In the genomic region with DNA sequence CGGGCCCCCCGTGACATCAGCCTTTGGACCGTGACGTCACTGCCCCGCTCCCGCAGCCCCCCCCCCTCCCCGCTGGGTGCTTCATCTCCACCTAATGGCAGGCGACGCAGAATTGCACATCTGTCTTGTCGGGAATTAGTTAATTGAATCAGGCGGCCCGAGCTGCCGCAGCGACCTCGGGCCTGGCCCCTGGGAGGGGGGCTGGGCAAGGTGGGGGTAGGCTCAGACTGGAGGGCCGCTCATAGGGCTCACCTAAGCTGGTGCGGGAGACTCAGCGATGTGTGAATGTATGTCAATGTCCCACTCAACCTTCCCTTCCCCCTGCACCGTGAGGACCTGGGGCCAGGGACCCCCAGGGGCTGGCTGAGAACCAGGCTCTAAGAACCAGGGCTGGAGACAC, we compare ENCODE assay signal across 16 mouse cellular contexts. TPM values are rescaled to one million over a fixed set of nuclear protein-coding genes. Genes with fewer than 3 reads are reported as not detected.
DNase-seq lines count a peak whose midpoint lies in the region; ATAC-seq and TF ChIP-seq lines count a peak whose summit lies in the region.
"Had no signal": no experiment of that assay in that cellular context is flagged by ENCODE, and none has a peak within 500 bp of the region (broad histone marks: within the 10 kb centered on the region; RNA-seq: fewer than 3 reads in every experiment).

No protein-coding gene starts in this region.

- no peaks in the 10 kb centered on the region for H3K36me3 ChIP-seq in heart, embryonic 11.5 days (ENCODE audit: control insufficient read depth, insufficient read depth, low read length)
- H3K36me3 ChIP-seq in hindbrain, embryonic 11.5 days (ENCODE audit: control insufficient read depth, insufficient read depth, low read length), result no peaks in the 10 kb centered on the region
- no peaks in the 10 kb centered on the region for H3K36me3 ChIP-seq in midbrain, embryonic 13.5 days

- peak overlapping the region; percentile 32 for H3K4me2 ChIP-seq in heart, embryonic 11.5 days
- no peak overlapping the region for H3K4me2 ChIP-seq in hindbrain, embryonic 11.5 days (replicated peaks; ENCODE audit: low read depth, low read length)
- peak overlapping the region; percentile 19 for H3K4me2 ChIP-seq in midbrain, embryonic 13.5 days (replicated peaks)

- no peak overlapping the region for H3K4me3 ChIP-seq in heart, embryonic 11.5 days (ENCODE audit: low read depth, low read length)
- no peak overlapping the region for H3K4me3 ChIP-seq in hindbrain, embryonic 11.5 days (ENCODE audit: low read depth, low read length)
- no peak overlapping the region for H3K4me3 ChIP-seq in midbrain, embryonic 13.5 days (replicated peaks)
- no peak overlapping the region for H3K4me3 ChIP-seq in layer of hippocampus, adult 2 months
- H3K4me3 ChIP-seq: left cerebral cortex, adult 2 months had no signal

- H3K9ac ChIP-seq in heart, embryonic 11.5 days (ENCODE audit: low read depth, low read length), result no peak overlapping the region
- no peak overlapping the region for H3K9ac ChIP-seq in hindbrain, embryonic 11.5 days (ENCODE audit: low read depth, low read length)
- H3K9ac ChIP-seq in midbrain, embryonic 13.5 days (replicated peaks), result no peak overlapping the region

- no peaks in the 10 kb centered on the region for H3K9me3 ChIP-seq in heart, embryonic 11.5 days (replicated peaks; ENCODE audit: control insufficient read depth, low read length)
- H3K9me3 ChIP-seq in hindbrain, embryonic 11.5 days (ENCODE audit: control insufficient read depth, low read length), result no peaks in the 10 kb centered on the region
- H3K9me3 ChIP-seq in midbrain, embryonic 13.5 days, result no peaks in the 10 kb centered on the region

- H3K27me3 ChIP-seq in heart, embryonic 11.5 days (ENCODE audit: control insufficient read depth, insufficient read depth, low read length), result peaks cover 81% of the 10 kb centered on the region
- no peaks in the 10 kb centered on the region; the same call in 1 of the 2 replicates for H3K27me3 ChIP-seq in hindbrain, embryonic 11.5 days (ENCODE audit: control insufficient read depth, insufficient read depth, low read length)
- H3K27me3 ChIP-seq in midbrain, embryonic 13.5 days, result peaks cover 14% of the 10 kb centered on the region; the same call in 1 of the 2 replicates

- no peak for DNase-seq in heart, postnatal 14 days
- peak; percentile 65 for DNase-seq in MN1 (ENCODE audit: low spot score)
- DNase-seq in hindbrain, embryonic 11.5 days (ENCODE audit: low spot score), result peak; percentile 49
- no peak for DNase-seq in cerebellum, adult 11 months
- no peak for DNase-seq in c-Kit-positive CD71-positive TER-119-positive erythroid progenitor cells, embryonic 14.5 days (ENCODE audit: low spot score)
- no peak for DNase-seq in layer of hippocampus, adult 2 months (ENCODE audit: low spot score in 2 of 2)
- DNase-seq: adrenal gland, postnatal 14 days; cerebellum, adult 8-10 months; gastrocnemius, postnatal 25 days; right cerebral cortex, adult 18-20 months had no signal

- intact Hi-C loops in heart, postnatal 14 days (cut with DNase I), result loop anchor here (5.0 kb wide), 1 partner anchor 122 kb away; no protein-coding TSS in a partner anchor

- H3K27ac ChIP-seq in heart, embryonic 11.5 days (ENCODE audit: low read depth, low read length), result no peak overlapping the region
- H3K27ac ChIP-seq in hindbrain, embryonic 11.5 days (ENCODE audit: low read depth, low read length), result peak overlapping the region; percentile 66; the same call in 1 of the 2 replicates
- no peak overlapping the region for H3K27ac ChIP-seq in midbrain, embryonic 13.5 days
- H3K27ac ChIP-seq in layer of hippocampus, adult 2 months, result no peak overlapping the region
- H3K27ac ChIP-seq: left cerebral cortex, adult 2 months had no signal

- ATAC-seq in heart, embryonic 11.5 days (replicated peaks; ENCODE audit: insufficient number of reproducible peaks, low FRiP score, low TSS enrichment), result no peak
- ATAC-seq in hindbrain, embryonic 11.5 days (ENCODE audit: low FRiP score), result peak; percentile 63
- ATAC-seq in midbrain, embryonic 13.5 days, result peak; percentile 49; the same call in 1 of the 2 replicates

- 6% methylated on average over 19 of the region's 19 CpGs for WGBS in heart, embryonic 11.5 days (ENCODE audit: insufficient replicate concordance)
- WGBS in hindbrain, embryonic 11.5 days, result 12% methylated on average over 19 of the region's 19 CpGs
- 8% methylated on average over 19 of the region's 19 CpGs for WGBS in midbrain, embryonic 13.5 days

- no peak for TF ChIP-seq CTCF in layer of hippocampus, adult 2 months (conservative IDR thresholded peaks at IDR 0.05)

- peaks cover 9% of the 10 kb centered on the region; the same call in 1 of the 2 replicates for H3K4me1 ChIP-seq in heart, embryonic 11.5 days (ENCODE audit: control insufficient read depth, insufficient read depth, low read length)
- H3K4me1 ChIP-seq in hindbrain, embryonic 11.5 days (replicated peaks; ENCODE audit: control insufficient read depth, insufficient read depth, low read length), result peaks cover 5% of the 10 kb centered on the region; the same call in 1 of the 2 replicates
- H3K4me1 ChIP-seq in midbrain, embryonic 13.5 days (replicated peaks), result peaks cover 46% of the 10 kb centered on the region

RNA-seq across cellular contexts. Expression of gene Prss56, which starts 12.7 kb away (rescaled TPM):
- not detected in 2 replicates for polyA plus RNA-seq in heart, embryonic 11.5 days (2014; fragmentation: Nextera tagmentation; extraction: Ambion mirVana)
- total RNA-seq in heart, postnatal 14 days (2021), result not detected
- polyA plus RNA-seq in hindbrain, embryonic 11.5 days (2014; fragmentation: Nextera tagmentation; extraction: Ambion mirVana), result 1.9 and 3.3 TPM in 2 replicates
- polyA plus RNA-seq in midbrain, embryonic 13.5 days (2015; fragmentation: Nextera tagmentation; extraction: Ambion mirVana), result 0.12 TPM in 1 of 2 replicates, not detected in the other
- total RNA-seq in layer of hippocampus, adult 2 months (2021), result under 1 TPM; 0.15 to 0.22 TPM
- total RNA-seq: adrenal gland, postnatal 14 days; gastrocnemius, postnatal 25 days had no signal
- polyA plus RNA-seq: liver, embryonic 16.5 days; urinary bladder, adult 2 months had no signal

RNA-seq across cellular contexts. Expression of gene Ecel1, which starts 14.1 kb away (rescaled TPM):
- polyA plus RNA-seq in heart, embryonic 11.5 days (2014; fragmentation: Nextera tagmentation; extraction: Ambion mirVana), result not detected in 2 replicates
- total RNA-seq in heart, postnatal 14 days (2021), result not detected
- 10.0 and 14.7 TPM in 2 replicates for polyA plus RNA-seq in hindbrain, embryonic 11.5 days (2014; fragmentation: Nextera tagmentation; extraction: Ambion mirVana)
- polyA plus RNA-seq in midbrain, embryonic 13.5 days (2015; fragmentation: Nextera tagmentation; extraction: Ambion mirVana), result 12.8 and 15.0 TPM in 2 replicates
- 1 to 10 TPM; 1.6 TPM for total RNA-seq in layer of hippocampus, adult 2 months (2021)
- total RNA-seq: gastrocnemius, postnatal 25 days had no signal

RNA-seq across cellular contexts. Expression of gene Chrnd, which starts 19.9 kb away (rescaled TPM):
- not detected in 2 replicates for polyA plus RNA-seq in heart, embryonic 11.5 days (2014; fragmentation: Nextera tagmentation; extraction: Ambion mirVana)
- total RNA-seq in heart, postnatal 14 days (2021), result not detected
- 0.47 TPM in 1 of 2 replicates, not detected in the other for polyA plus RNA-seq in hindbrain, embryonic 11.5 days (2014; fragmentation: Nextera tagmentation; extraction: Ambion mirVana)
- polyA plus RNA-seq in midbrain, embryonic 13.5 days (2015; fragmentation: Nextera tagmentation; extraction: Ambion mirVana), result not detected in 2 replicates
- not detected for total RNA-seq in layer of hippocampus, adult 2 months (2021)
- total RNA-seq: adrenal gland, postnatal 14 days; left cerebral cortex, adult 2 months had no signal
- polyA plus RNA-seq: stomach, embryonic 14.5 days; urinary bladder, adult 2 months had no signal

RNA-seq across cellular contexts. Expression of gene Chrng, which starts 34.0 kb away (rescaled TPM):
- polyA plus RNA-seq in heart, embryonic 11.5 days (2014; fragmentation: Nextera tagmentation; extraction: Ambion mirVana), result 0.93 and 1.5 TPM in 2 replicates
- not detected for total RNA-seq in heart, postnatal 14 days (2021)
- polyA plus RNA-seq in hindbrain, embryonic 11.5 days (2014; fragmentation: Nextera tagmentation; extraction: Ambion mirVana), result 0.73 and 1.0 TPM in 2 replicates
- not detected in 2 replicates for polyA plus RNA-seq in midbrain, embryonic 13.5 days (2015; fragmentation: Nextera tagmentation; extraction: Ambion mirVana)
- total RNA-seq in layer of hippocampus, adult 2 months (2021), result not detected
- total RNA-seq: adrenal gland, postnatal 14 days; left cerebral cortex, adult 2 months had no signal
- polyA plus RNA-seq: stomach, embryonic 14.5 days; urinary bladder, adult 2 months had no signal

RNA-seq across cellular contexts. Expression of gene Eif4e2, which starts 43.3 kb away (rescaled TPM):
- polyA plus RNA-seq in heart, embryonic 11.5 days (2014; fragmentation: Nextera tagmentation; extraction: Ambion mirVana), result 121 and 128 TPM in 2 replicates
- total RNA-seq in heart, postnatal 14 days (2021), result 10 to 100 TPM; 53.8 to 57.2 TPM
- polyA plus RNA-seq in hindbrain, embryonic 11.5 days (2014; fragmentation: Nextera tagmentation; extraction: Ambion mirVana), result 132 and 134 TPM in 2 replicates
- polyA plus RNA-seq in midbrain, embryonic 13.5 days (2015; fragmentation: Nextera tagmentation; extraction: Ambion mirVana), result 110 TPM in 2 replicates
- 10 to 100 TPM; 55.6 to 55.8 TPM for total RNA-seq in layer of hippocampus, adult 2 months (2021)

Comparison
In these comparisons a context has a peak if more than half of its experiments do, and no peak if none do; other contexts are left out.
1. DNase-seq: peak in MN1 (single experiment) and hindbrain, embryonic 11.5 days (single experiment); none in heart, postnatal 14 days (0 of 2), cerebellum, adult 11 months (single experiment), c-Kit-positive CD71-positive TER-119-positive erythroid progenitor cells, embryonic 14.5 days (single experiment) and layer of hippocampus, adult 2 months (0 of 2).
2. RNA of gene Ecel1, which starts 14.1 kb away (polyA plus RNA-seq): 12.8 to 15.0 TPM in midbrain, embryonic 13.5 days and 10.0 to 14.7 TPM in hindbrain, embryonic 11.5 days; not detected in heart, embryonic 11.5 days; every median in the first group is over 10 times any median in the second.